Mouse (Mus musculus): Measurements from ENCODE around the gene Sars.

DNA sequence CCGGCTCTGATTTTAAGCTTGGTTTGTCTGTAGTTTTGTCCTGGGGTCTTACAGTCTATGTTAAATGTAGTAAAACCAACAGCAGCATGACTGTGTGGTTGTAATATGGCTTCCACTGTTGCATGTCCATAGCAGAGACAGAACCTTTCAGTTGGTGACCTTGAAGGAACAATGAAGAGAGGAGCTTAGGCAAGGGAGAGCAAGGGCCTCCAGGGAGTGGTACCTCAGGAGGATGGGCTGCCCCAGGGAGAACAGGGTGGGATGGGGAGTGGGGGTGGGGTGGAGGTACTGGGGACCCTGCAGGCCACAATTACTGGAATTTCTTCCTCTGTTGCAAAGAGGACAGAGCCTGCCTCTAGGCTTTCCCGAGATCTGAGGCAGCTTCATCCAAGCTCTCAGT, 7.0 kb upstream of the Sars start:
- no peak for TF ChIP-seq CTCF (IDR thresholded peaks at IDR 0.05; ENCODE audit: control insufficient read depth, insufficient read depth, insufficient read length)
- no peak for TF ChIP-seq USF1 (IDR thresholded peaks at IDR 0.05; ENCODE audit: low read depth)

Data from C2C12 (cell line).